Mouse (Mus musculus): ENCODE results near the gene Ccdc88c. TPM values are rescaled to one million over a fixed set of nuclear protein-coding genes. Genes with fewer than 3 reads are reported as not detected.

Ccdc88c gene
- polyA plus RNA-seq, 1 experiment = 1.6 TPM

DNA sequence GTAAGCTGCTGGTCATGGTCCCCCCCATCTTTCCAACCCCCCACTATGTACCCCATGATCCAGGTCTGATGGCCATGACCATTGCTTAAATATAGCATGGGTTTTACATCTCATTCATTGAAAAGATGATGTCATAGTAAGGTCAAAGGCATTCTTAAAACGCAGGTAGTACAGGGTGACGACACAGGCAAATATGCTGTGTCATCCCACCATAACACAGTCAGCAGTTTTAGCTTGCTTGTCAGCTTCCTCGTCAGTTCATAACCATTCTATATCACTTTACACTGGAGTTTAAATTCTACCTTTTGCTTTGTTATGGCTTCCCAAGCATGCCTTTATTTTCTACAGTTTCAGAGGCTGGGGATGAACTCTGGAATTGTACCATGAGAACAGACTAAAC is 166.6 kb downstream of the Ccdc88c start:
- H3K4me1 ChIP-seq (ENCODE audit: control insufficient read depth, insufficient read depth, low read length) = no peaks in the 10 kb centered on the region
- no peak overlapping the region for H3K4me3 ChIP-seq (ENCODE audit: insufficient read depth, low read length)
- no peak overlapping the region for H3K27ac ChIP-seq (ENCODE audit: insufficient read depth, low read length)
- TF ChIP-seq POLR2A (IDR thresholded peaks at IDR 0.05; ENCODE audit: low read depth, low read length) = no peak
- TF ChIP-seq CTCF (IDR thresholded peaks at IDR 0.05; ENCODE audit: borderline replicate concordance, insufficient read depth, low read length) = no peak

Other genes with a start within 250 kb of the Ccdc88c start
- gene Dglucy, start 250.0 kb downstream of the Ccdc88c start, polyA plus RNA-seq (2011; ENCODE audit: insufficient read length, low read depth, missing spikeins) = 21.9 and 38.2 TPM in 2 replicates
- gene Gpr68, start 120.9 kb downstream of the Ccdc88c start, polyA plus RNA-seq (2011; ENCODE audit: insufficient read length, low read depth, missing spikeins) = not detected in 2 replicates
- 84.8 and 92.5 TPM in 2 replicates for gene Ppp4r3a, start 54.6 kb upstream of the Ccdc88c start, polyA plus RNA-seq (2011; ENCODE audit: insufficient read length, low read depth, missing spikeins)

Data from embryonic fibroblast, embryonic 13.5 days (primary cell).